Mouse (Mus musculus): ENCODE results near the gene Tcp11l2.
A peak's percentile ranks its signal among the peaks of the same experiment; 100 is the strongest.

Tcp11l2 gene

DNA sequence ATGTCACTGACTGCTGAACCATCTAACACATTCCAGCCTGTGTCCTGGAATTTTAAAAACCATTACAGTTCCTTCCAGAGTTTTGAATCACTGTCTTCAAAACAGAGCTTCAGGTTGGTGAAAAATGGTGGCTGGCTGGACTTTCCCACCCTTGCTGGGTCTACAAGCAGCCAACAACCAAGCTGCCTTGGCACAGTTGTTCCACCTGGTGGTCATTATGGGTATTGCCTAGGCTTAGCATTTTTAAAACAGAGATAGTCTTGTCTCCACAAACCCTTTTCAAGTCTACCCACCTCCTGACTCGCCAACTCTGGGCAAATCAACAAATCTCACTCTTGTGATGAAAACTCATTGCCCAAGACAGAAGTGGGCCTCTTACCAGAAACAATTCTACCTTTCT, 17.9 kb upstream of the Tcp11l2 start:
- no peak for DNase-seq

DNA sequence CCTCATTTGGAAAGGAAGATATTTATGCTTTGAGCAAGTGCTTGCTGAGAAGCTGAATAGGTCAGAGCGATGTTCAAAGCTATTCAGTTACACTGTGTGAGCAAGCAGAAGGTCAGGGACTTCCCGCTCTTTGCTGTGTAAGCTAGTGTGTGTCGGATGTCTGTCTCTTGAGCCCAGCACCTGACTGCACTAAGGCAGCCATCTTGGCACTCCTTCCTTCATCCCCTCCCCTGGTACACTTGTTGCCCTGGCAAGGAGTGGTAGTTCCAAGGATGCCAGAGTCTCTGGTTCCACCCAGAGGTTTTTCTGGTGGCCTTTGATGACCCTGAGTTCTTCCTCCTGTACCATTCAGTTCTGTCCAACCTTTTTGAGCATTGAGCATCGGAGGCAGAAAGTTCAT, 16.4 kb upstream of the Tcp11l2 start:
- DNase-seq: no peak

GRCm38 (mm10) chr10:84562121-84562520, 14.3 kb upstream of the Tcp11l2 start:
- DNase-seq: no peak

- peak; percentile 18 for DNase-seq
These were observed 13.6 kb upstream of the Tcp11l2 start for GRCm38 (mm10) chr10:84562567-84563554.

DNA sequence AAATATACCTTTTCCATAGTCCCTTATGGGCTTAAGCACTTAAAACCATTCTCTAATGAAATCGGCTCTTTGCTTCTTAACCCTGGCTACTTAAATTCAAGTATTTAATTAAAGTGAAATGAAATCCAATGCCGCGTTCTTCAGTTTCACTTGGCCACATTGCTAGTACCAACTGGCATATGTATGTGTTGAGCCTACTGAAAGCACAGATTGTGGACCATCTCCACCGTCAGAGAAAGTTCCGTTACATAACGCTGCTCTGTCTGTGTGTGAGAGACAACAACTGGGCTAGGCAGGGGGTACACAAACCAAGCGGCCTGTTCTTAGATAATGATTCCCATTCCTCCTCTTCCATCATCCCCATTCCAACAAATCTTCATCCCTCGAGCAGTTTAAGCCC, 12.0 kb upstream of the Tcp11l2 start:
- DNase-seq: no peak

- DNase-seq: no peak
These were observed 5.3 kb upstream of the Tcp11l2 start for GRCm38 (mm10) chr10:84571052-84571639.

GRCm38 (mm10) chr10:84573671-84574420, 2.6 kb upstream of the Tcp11l2 start:
- no peak for DNase-seq

DNA sequence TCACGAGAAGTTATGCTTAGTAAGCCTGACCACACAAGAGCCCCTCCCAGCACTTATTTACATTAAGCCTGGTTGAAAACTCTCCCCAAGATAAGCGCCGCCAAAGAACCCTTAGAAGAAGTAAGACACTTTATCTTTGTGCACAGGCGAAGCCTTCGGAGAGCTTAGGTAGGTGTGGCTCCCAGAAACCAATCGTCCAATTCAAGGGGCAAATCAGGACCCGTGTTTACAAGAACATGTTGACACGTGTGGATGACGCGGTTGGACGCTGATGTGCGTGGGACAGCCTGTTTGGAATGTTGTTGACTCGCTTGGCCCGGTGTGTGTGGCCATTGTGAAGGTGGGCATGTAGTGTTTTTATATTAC, 414 bp upstream of the Tcp11l2 start:
- no peak for DNase-seq

DNA sequence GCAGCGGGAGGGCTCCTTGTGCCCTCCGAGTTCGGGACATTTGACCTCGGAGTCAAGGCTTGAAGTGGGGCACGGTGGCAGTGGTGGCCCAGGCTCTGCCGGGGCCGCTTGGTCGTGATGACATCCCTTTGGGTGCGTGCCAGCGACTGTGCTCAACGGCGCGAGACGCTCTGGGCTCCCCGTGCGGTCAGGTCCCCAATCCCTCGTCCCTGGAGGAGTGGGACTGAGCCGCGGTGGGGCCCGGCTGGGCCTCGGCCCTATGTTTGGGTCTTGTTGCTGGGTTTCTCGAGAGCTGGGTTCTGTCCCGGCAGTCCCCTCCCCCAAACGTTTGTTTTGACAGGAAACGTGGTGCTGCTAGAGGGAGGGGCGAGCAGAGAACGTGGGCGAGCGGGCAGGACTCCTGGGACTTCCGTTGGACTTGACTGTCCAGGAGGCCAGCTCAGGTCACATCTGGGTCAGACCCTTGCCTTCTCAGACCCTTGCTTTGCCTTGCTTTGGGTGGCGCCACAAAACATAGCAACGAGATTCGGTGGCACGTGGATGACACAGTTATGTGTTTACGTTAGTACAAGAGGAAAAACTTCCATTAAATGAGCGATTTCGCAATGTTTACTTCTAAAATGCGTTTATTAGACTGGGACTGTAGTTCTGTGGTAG, 773 bp downstream of the Tcp11l2 start:
- peak; percentile 88 for DNase-seq

DNA sequence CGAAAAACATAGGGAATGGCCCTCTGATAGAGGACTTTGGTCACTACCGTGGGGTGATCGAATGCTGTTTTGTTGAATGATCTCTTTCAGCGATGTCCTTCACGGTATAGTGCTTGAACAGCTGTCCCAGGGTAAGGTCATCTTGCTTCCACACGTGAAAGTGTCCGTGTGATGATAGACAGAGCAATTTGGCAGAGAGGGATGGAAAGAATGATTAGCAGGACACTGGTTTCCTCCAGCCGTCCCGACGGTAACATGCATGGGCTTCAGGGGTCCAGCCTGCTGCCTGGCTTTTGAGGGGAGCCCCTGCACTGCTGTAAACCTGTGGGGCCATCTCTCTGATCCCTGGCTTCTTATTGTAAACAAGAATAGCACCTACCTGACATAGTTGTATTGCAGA, 2.3 kb downstream of the Tcp11l2 start:
- DNase-seq: no peak

- DNase-seq: no peak
These were observed 3.1 kb downstream of the Tcp11l2 start for GRCm38 (mm10) chr10:84579527-84579926.

DNA sequence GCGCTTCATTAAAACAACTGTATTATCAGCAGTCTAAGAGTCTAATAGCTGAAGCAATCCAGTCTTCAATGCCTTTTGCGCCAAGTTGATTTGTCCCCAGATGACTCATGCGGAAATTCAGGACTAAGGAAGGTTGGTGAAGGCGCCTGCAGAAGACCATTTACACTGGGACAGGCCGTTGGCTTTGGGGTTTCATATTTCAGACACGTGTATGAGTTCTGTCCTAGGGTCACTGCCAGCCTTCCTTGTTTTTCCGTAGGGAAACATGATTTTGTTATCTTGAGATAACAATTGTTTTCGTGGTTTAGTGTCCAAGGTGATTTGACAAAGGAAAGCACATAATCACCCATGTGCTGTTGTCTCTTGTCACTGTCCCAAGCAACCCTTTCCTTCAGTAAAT, 4.8 kb downstream of the Tcp11l2 start:
- DNase-seq: no peak

- no peak for DNase-seq
These were observed 5.8 kb downstream of the Tcp11l2 start for GRCm38 (mm10) chr10:84582236-84582635.

GRCm38 (mm10) chr10:84584451-84585293, 8.2 kb downstream of the Tcp11l2 start:
- no peak for DNase-seq

DNA sequence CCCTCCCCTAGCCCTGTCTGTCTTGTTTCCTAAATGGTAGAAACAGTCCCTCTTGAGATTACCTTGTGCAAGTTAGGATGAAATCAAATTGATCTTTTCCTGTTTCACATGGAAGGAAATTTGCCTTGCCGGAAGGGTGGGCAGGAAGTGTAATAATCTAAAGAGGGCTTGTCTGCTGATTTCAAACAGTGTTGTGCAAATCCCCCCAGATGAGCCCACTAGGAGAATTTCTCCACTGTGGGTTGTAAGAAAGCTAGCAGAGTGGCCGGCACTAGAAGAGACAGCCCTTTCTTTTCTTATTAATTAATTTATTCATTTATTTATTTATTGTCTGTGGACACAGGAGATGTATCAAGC, 8.8 kb downstream of the Tcp11l2 start:
- no peak for DNase-seq

DNA sequence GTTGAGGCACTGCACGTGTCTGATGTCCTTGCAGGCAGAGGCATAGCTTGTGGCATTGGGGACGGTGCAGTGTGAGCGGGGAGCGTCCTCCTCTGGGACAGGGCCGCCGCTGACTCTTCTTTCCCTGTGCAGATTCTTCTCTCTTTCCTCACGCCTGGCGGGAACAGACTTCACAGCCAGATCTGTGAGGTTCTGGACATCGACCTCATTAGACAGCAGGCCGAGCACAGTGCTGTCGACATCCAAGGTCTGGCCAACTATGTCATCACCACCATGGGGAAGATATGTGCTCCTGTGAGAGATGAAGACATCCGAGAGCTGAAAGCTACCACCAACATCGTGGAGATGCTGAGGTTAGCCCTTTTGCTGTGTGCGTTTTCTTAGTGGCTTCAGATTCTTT, 14.5 kb downstream of the Tcp11l2 start:
- DNase-seq: no peak

- DNase-seq: no peak
These were observed 15.3 kb downstream of the Tcp11l2 start for GRCm38 (mm10) chr10:84591640-84592148.

DNA sequence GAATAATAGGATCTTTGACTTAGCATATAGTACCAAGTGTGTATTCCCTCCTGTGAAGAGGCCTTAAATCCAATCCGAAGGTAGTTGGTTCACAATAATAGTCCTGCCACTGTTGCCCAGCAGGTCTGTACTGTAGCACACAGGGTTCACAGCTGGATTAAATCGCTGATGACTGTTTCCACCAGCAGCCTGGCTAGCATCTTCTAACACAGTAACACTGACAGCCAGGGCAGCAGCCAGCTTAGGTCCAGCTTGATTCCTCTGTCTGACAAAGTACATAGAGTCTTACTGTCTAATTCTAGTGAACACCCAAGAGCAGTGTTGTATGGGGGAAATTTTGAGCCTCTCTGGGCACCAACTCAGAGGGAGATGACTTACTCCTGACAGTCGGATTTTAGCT, 16.3 kb downstream of the Tcp11l2 start:
- no peak for DNase-seq

DNA sequence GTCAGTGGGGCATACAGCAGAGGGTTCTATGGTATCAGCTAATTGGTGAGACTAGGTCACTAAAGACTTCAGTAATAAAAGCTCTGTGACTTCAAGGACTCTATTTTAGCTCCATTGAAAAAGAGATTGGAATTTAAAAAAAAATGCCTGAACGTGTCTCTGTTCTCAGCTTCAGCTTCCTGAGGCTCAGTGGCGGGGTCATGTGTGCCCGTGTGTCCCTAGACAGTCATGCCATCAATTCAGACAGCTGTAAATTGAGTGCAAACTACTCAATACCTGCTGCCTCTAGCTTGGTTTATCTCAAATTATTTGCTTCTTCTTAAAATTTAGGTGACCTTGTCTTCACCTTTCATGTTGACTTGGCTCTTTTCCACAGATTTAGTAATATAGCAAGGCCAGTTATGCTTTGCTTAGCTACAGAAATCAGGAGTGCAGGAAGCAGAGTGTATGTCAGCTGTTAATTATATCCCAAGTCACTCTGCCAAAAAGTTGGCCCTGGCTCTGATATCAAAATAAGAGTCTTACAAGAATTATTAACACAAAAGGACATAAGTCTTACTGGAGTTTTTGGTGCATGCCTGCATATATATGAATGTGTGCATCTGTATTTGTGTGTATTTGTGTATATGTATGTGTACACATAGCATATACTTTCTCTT, 20.8 kb downstream of the Tcp11l2 start:
- peak; percentile 63 for DNase-seq

- no peak for DNase-seq
These were observed 21.7 kb downstream of the Tcp11l2 start for GRCm38 (mm10) chr10:84598172-84598571.

DNA sequence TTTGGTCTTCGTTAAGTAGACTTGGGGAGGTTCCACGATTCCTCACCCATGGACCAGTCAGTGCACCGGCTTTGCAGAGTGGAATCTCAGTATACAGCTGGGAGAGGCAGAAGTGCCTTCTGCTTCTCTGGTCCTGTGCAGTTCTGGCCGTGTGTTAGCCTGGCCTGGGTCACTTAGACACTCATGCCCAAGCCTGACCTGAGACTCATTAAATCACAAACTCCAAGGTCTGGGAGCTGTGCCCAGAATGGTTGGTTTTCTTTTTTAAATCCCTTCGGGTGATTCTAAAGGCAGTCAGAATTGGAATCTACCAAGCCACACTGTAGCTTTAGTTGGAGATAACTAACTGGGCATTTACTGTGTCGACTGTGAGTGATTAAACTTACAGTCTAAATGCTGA, 23.7 kb downstream of the Tcp11l2 start:
- DNase-seq: peak; percentile 24
